Mouse (Mus musculus) ovary, postnatal 36 days (tissue): ENCODE measurements at regions not wholly inside any gene's neighbourhood (a gene's known extent, or its start where the extent isn't known, plus 50 kb on each side); places are given as distances from the start of the nearest gene placed in this dataset.

Experiments
- DNase-seq: peaks from one replicate; pipeline ENCODE4 v3.0.0; 2022; ENCODE audit warnings: low spot score, mixed read lengths

- DNase-seq, result no peak
These were observed 63.2 kb upstream of the Bmp6 start for GRCm38 (mm10) chr13:38281712-38282111.

- DNase-seq, result no peak
These were observed 56.9 kb upstream of the Bmp6 start for GRCm38 (mm10) chr13:38287960-38288359.

GRCm38 (mm10) chr13:38288572-38289440, 56.1 kb upstream of the Bmp6 start:
- DNase-seq, result no peak

- peak; percentile 31 for DNase-seq
These were observed 54.5 kb upstream of the Bmp6 start for GRCm38 (mm10) chr13:38290287-38290941.

- DNase-seq, result no peak
These were observed 53.4 kb upstream of the Bmp6 start for GRCm38 (mm10) chr13:38291487-38291886.
